Mouse (Mus musculus): Measurements from ENCODE around the gene Itpr2. TPM values are rescaled to one million over a fixed set of nuclear protein-coding genes. Genes with fewer than 3 reads are reported as not detected.

Gene Itpr2
- polyA plus RNA-seq, 1 experiment, result 10.5 TPM

DNA sequence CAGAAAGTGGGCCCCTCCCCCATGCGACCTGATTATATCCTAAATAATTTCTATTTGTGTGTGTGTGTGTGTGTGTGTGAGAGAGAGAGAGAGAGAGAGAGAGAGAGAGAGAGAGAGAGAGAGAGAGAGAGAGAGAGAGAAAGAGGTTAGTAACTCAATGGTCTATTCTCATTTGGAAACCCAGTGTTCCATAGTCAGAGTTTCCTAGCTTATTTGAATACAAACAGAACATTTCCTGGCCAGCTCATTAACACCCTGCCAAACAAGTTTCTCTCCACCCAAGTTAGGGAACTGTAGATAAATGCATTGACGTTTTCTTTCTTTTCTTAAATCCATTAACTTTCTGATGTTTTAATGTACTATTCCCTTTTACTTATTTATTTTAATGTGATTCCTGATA lies 36.0 kb upstream of the Itpr2 start:
- WGBS, result 51% methylated on average over 2 of the region's 2 CpGs
- no peak for TF ChIP-seq CTCF (IDR thresholded peaks at IDR 0.05; ENCODE audit: extremely low read depth, insufficient read length, insufficient replicate concordance, low read depth, low read length)
- TF ChIP-seq POLR2A (IDR thresholded peaks at IDR 0.05; ENCODE audit: low read depth, low read length), result no peak
- Histone ChIP-seq H3K4me3 (ENCODE audit: low read depth, low read length) (no peak overlapping the region), H3K27ac (ENCODE audit: insufficient read depth, low read depth, low read length) (no peak overlapping the region), H3K4me1 (ENCODE audit: control insufficient read depth, insufficient read depth, insufficient read length, low read length) (no peaks in the 10 kb centered on the region), H3K27me3 (ENCODE audit: control insufficient read depth, insufficient read depth, low read length) (no peaks in the 10 kb centered on the region; the same call in 1 of the 2 replicates), H3K36me3 (ENCODE audit: control insufficient read depth, insufficient read depth, low read length) (no peaks in the 10 kb centered on the region)

DNA sequence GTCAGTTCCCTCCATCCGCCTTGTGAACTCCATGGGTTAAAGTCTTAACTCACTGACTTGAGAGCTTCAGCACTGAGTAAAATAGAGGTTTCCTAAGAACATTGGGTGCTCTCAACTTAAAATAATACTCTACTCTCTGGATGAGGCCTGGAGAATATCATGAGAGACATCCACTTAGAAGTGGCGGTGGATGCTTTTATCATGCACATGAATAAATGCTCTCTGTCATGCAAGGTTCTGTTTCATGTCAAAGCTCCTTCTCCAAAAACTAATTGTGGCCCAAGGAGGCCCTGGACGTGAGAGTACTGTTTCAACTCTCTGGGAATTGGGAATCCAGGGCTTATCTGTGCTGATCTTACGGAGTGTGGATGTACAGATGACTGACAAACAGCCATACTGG lies 35.1 kb upstream of the Itpr2 start:
- no peaks in the 10 kb centered on the region for H3K36me3 ChIP-seq (ENCODE audit: control insufficient read depth, insufficient read depth, low read length)
- no peak overlapping the region for H3K4me3 ChIP-seq (ENCODE audit: low read depth, low read length)
- no peaks in the 10 kb centered on the region; the same call in 1 of the 2 replicates for H3K27me3 ChIP-seq (ENCODE audit: control insufficient read depth, insufficient read depth, low read length)
- TF ChIP-seq CTCF (IDR thresholded peaks at IDR 0.05; ENCODE audit: extremely low read depth, insufficient read length, insufficient replicate concordance, low read depth, low read length), result no peak
- no peak for TF ChIP-seq POLR2A (IDR thresholded peaks at IDR 0.05; ENCODE audit: low read depth, low read length)
- H3K4me1 ChIP-seq (ENCODE audit: control insufficient read depth, insufficient read depth, insufficient read length, low read length), result no peaks in the 10 kb centered on the region
- no peak overlapping the region for H3K27ac ChIP-seq (ENCODE audit: insufficient read depth, low read depth, low read length)
- 87% methylated on average over 4 of the region's 4 CpGs for WGBS

DNA sequence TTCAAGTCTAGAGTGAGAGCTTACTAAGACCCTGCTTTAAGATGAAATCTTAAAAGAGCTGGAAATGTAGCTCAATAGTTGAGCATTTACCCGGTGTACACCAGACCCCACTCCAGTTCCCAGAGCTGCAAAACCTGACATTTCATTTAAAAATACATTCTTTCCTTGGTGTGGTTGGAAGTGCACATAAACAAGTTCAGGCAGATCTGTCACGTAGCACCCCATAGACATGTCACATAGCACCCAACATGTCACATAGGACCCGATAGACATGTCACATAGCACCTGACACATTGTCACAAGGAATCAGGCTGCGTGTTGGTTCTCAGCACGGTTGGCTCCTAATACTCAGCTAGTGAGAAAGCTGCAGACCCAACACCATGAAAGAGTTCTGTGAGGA lies 33.5 kb upstream of the Itpr2 start:
- Histone ChIP-seq H3K4me3 (ENCODE audit: low read depth, low read length) (no peak overlapping the region), H3K27me3 (ENCODE audit: control insufficient read depth, insufficient read depth, low read length) (no peaks in the 10 kb centered on the region; the same call in 1 of the 2 replicates), H3K36me3 (ENCODE audit: control insufficient read depth, insufficient read depth, low read length) (no peaks in the 10 kb centered on the region), H3K4me1 (ENCODE audit: control insufficient read depth, insufficient read depth, insufficient read length, low read length) (no peaks in the 10 kb centered on the region), H3K27ac (ENCODE audit: insufficient read depth, low read depth, low read length) (no peak overlapping the region)
- 97% methylated on average over 5 of the region's 5 CpGs for WGBS
- TF ChIP-seq CTCF (IDR thresholded peaks at IDR 0.05; ENCODE audit: extremely low read depth, insufficient read length, insufficient replicate concordance, low read depth, low read length) (no peak), POLR2A (IDR thresholded peaks at IDR 0.05; ENCODE audit: low read depth, low read length) (no peak)

DNA sequence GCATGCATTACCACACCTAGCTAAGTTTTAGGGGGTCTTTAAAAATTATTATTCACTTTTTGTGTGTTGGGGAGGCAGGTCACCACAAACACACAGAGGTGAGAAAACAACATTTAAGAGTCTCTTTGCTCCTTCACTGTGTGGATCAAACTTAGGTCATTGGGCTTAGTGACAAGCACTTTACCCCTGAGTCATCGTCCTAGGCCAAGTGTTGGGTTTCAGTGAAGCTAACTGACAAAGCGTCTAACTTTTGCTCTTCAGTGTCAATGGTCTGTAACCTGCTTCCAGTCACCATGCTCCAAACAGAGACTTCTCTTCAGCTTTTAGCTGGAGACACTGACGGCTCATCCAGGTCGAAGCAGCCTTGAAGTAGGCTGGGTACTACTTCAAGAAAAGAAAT lies 31.1 kb upstream of the Itpr2 start:
- TF ChIP-seq CTCF (IDR thresholded peaks at IDR 0.05; ENCODE audit: extremely low read depth, insufficient read length, insufficient replicate concordance, low read depth, low read length) (no peak), POLR2A (IDR thresholded peaks at IDR 0.05; ENCODE audit: low read depth, low read length) (no peak)
- no peak overlapping the region for H3K27ac ChIP-seq (ENCODE audit: insufficient read depth, low read depth, low read length)
- 93% methylated on average over 4 of the region's 4 CpGs for whole genome bisulfite sequencing
- no peaks in the 10 kb centered on the region; the same call in 1 of the 2 replicates for H3K27me3 ChIP-seq (ENCODE audit: control insufficient read depth, insufficient read depth, low read length)
- H3K4me3 ChIP-seq (ENCODE audit: low read depth, low read length), result no peak overlapping the region
- no peaks in the 10 kb centered on the region for H3K36me3 ChIP-seq (ENCODE audit: control insufficient read depth, insufficient read depth, low read length)
- H3K4me1 ChIP-seq (ENCODE audit: control insufficient read depth, insufficient read depth, insufficient read length, low read length), result no peaks in the 10 kb centered on the region

DNA sequence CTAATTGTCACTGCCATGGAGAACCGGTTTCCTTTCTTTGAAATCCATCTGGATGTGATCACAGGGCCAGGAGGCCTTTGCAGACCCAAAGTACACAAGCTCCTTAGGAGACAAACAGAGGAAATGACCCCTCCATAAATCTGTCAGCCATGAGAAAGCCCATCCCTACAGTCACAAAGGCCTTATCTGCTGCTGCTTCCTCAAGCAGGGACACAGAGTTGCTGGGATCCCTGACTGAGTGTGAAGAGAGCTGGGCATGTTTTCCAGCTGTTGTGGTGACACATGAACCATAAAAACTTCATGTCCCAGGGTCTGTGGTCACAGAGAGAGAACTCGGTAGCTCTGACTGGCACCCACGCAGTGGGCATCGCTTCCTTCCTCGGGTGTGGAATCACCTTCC lies 28.7 kb upstream of the Itpr2 start:
- no peaks in the 10 kb centered on the region for H3K4me1 ChIP-seq (ENCODE audit: control insufficient read depth, insufficient read depth, insufficient read length, low read length)
- H3K36me3 ChIP-seq (ENCODE audit: control insufficient read depth, insufficient read depth, low read length), result no peaks in the 10 kb centered on the region
- no peak overlapping the region for H3K27ac ChIP-seq (ENCODE audit: insufficient read depth, low read depth, low read length)
- H3K27me3 ChIP-seq (ENCODE audit: control insufficient read depth, insufficient read depth, low read length), result no peaks in the 10 kb centered on the region; the same call in 1 of the 2 replicates
- TF ChIP-seq POLR2A (IDR thresholded peaks at IDR 0.05; ENCODE audit: low read depth, low read length), result no peak
- no peak for TF ChIP-seq CTCF (IDR thresholded peaks at IDR 0.05; ENCODE audit: extremely low read depth, insufficient read length, insufficient replicate concordance, low read depth, low read length)
- no peak overlapping the region for H3K4me3 ChIP-seq (ENCODE audit: low read depth, low read length)
- WGBS, result 28% methylated on average over 5 of the region's 5 CpGs

DNA sequence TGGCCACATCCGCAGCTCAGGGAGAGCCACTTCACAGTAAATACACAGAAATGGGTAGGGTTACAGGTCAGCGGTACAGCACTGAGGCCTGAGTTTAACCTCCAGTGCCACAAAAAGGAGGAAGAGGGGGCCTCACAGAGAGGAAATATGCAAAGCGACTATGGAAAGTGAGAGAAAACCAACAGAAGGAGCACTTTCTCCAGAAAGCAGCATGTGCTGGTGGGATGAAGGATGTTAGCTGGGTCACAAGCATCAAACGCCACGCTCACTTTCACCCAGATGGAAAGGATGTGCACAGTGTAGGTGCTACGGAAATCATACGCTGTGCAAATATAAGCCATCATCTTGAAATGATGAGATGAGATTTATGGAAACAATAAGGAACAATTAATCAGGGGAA lies 28.3 kb upstream of the Itpr2 start:
- H3K27ac ChIP-seq (ENCODE audit: insufficient read depth, low read depth, low read length), result no peak overlapping the region
- H3K4me3 ChIP-seq (ENCODE audit: low read depth, low read length), result no peak overlapping the region
- no peaks in the 10 kb centered on the region for H3K36me3 ChIP-seq (ENCODE audit: control insufficient read depth, insufficient read depth, low read length)
- no peaks in the 10 kb centered on the region; the same call in 1 of the 2 replicates for H3K27me3 ChIP-seq (ENCODE audit: control insufficient read depth, insufficient read depth, low read length)
- 59% methylated on average over 7 of the region's 7 CpGs for WGBS
- TF ChIP-seq CTCF (IDR thresholded peaks at IDR 0.05; ENCODE audit: extremely low read depth, insufficient read length, insufficient replicate concordance, low read depth, low read length), result no peak
- TF ChIP-seq POLR2A (IDR thresholded peaks at IDR 0.05; ENCODE audit: low read depth, low read length), result no peak
- no peaks in the 10 kb centered on the region for H3K4me1 ChIP-seq (ENCODE audit: control insufficient read depth, insufficient read depth, insufficient read length, low read length)

DNA sequence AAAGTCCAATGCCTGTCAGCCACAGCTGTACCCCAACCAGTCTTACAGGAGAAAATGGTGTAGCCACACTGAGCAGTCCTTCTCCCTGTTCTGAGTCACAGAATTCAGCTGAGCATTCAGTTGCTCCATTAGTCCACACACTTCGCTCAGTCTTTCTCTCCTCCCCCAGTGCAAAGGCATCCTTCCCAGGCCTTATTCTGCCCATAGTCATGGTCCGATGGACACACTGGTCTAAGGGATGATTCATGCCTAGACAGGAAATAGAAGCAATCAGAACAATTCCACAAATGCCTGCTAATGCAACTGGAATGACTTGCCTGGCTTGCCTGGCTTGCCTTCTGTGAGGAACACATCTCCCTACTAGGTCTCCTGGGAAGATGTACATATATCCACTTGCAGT lies 25.5 kb upstream of the Itpr2 start:
- H3K27ac ChIP-seq (ENCODE audit: insufficient read depth, low read depth, low read length), result no peak overlapping the region
- H3K27me3 ChIP-seq (ENCODE audit: control insufficient read depth, insufficient read depth, low read length), result no peaks in the 10 kb centered on the region
- H3K4me1 ChIP-seq (ENCODE audit: control insufficient read depth, insufficient read depth, insufficient read length, low read length), result no peaks in the 10 kb centered on the region
- TF ChIP-seq CTCF (IDR thresholded peaks at IDR 0.05; ENCODE audit: extremely low read depth, insufficient read length, insufficient replicate concordance, low read depth, low read length), result no peak
- no peak for TF ChIP-seq POLR2A (IDR thresholded peaks at IDR 0.05; ENCODE audit: low read depth, low read length)
- H3K4me3 ChIP-seq (ENCODE audit: low read depth, low read length), result no peak overlapping the region
- H3K36me3 ChIP-seq (ENCODE audit: control insufficient read depth, insufficient read depth, low read length), result no peaks in the 10 kb centered on the region
- WGBS, result 81% methylated on average over 2 of the region's 2 CpGs
